Comparison of ENCODE assay signal across 8 mouse cellular contexts in the genomic region with DNA sequence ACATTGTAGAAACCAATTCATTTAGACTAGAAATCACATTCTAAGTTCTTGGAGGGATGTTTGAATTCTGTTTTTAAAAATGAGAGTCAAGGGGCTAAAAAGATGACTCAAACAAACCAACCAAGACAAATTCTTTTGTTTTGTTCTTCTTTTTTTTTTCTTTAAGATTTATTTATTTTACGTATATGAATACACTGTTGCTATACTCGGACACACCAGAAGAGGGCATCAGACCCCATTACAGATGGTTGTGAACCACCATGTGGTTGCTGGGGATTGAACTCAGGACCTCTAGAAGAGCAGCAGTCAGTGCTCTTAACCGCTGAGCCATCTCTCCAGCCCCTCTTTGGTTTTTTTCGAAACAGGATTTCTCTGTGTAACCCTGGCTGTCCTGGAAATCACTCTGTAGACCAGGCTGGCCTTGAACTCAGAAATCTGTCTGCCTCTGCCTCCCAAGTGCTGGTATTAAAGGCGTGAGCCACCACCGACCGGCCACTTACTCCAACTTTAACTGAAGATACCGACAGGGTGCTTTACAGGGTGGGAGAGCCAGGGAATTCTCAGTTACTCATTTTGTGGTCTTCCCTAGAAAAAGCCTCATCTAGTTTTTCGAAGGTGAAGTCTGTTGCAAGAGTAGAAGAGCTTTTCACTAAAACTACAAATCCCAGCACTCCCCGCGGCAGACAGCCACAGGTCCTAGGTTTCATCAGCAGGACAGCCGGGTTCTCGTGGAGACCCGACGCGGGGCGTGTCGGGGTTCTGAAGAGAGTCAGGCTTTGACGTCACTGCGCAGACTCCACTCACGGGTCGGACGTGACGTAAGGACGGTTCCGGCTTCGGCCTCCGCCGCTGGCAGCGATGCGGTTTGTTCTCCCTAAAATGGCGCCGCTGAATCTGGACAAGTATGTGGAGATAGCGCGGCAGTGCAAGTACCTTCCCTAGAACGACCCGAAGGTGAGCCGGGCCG. TPM values are rescaled to one million over a fixed set of nuclear protein-coding genes. Genes with fewer than 3 reads are reported as not detected.
DNase-seq lines count a peak whose midpoint lies in the region; ATAC-seq and TF ChIP-seq lines count a peak whose summit lies in the region.

No protein-coding gene starts in this region.

- peak overlapping the region; percentile 83 to 98 for H3K4me3 ChIP-seq in MEL (ENCODE audit: control insufficient read depth in 1 of 2, insufficient read depth in 1 of 2, low read depth in 2 of 2, low read length in 2 of 2)
- H3K4me3 ChIP-seq in cerebellum, adult 2 months (replicated peaks; ENCODE audit: insufficient read depth, low read depth, low read length): peak overlapping the region; percentile 81
- peak overlapping the region; percentile 59 for H3K4me3 ChIP-seq in forebrain, postnatal 0 days (ENCODE audit: low read depth, low read length)
- peak overlapping the region; percentile 78 for H3K4me3 ChIP-seq in lung, embryonic 15.5 days

- peaks cover 10 to 35% of the 10 kb centered on the region in 2 experiments for H3K4me1 ChIP-seq in MEL (ENCODE audit: control insufficient read depth in 1 of 2, insufficient read depth in 2 of 2, low read length in 2 of 2)
- peaks cover 5% of the 10 kb centered on the region; the same call in 1 of the 2 replicates for H3K4me1 ChIP-seq in cerebellum, adult 2 months (ENCODE audit: control insufficient read depth, insufficient read depth, low read length)
- peaks cover 13% of the 10 kb centered on the region; the same call in 1 of the 2 replicates for H3K4me1 ChIP-seq in forebrain, postnatal 0 days (ENCODE audit: insufficient read depth)
- peaks cover 21% of the 10 kb centered on the region for H3K4me1 ChIP-seq in lung, embryonic 15.5 days

- H3K9me3 ChIP-seq in MEL (replicated peaks; ENCODE audit: insufficient read depth, low read length): no peaks in the 10 kb centered on the region
- no peaks in the 10 kb centered on the region for H3K9me3 ChIP-seq in forebrain, postnatal 0 days (ENCODE audit: low read length)
- no peaks in the 10 kb centered on the region for H3K9me3 ChIP-seq in lung, embryonic 15.5 days

- no peaks in the 10 kb centered on the region for H3K27me3 ChIP-seq in MEL (ENCODE audit: control insufficient read depth in 1 of 2, insufficient read depth in 2 of 2, low read length in 2 of 2)
- H3K27me3 ChIP-seq in cerebellum, adult 2 months (ENCODE audit: control insufficient read depth, insufficient read depth, low read length): no peaks in the 10 kb centered on the region
- no peaks in the 10 kb centered on the region for H3K27me3 ChIP-seq in forebrain, postnatal 0 days (ENCODE audit: insufficient read depth, low read length)
- H3K27me3 ChIP-seq in lung, embryonic 15.5 days: no peaks in the 10 kb centered on the region

- TF ChIP-seq EP300 in MEL (IDR thresholded peaks at IDR 0.05; ENCODE audit: low read depth in 1 of 2, low read length in 2 of 2): no peak

- H3K27ac ChIP-seq in MEL (ENCODE audit: control insufficient read depth, low read depth, low read length): peak overlapping the region; percentile 81
- peak overlapping the region; percentile 58 for H3K27ac ChIP-seq in cerebellum, adult 2 months (ENCODE audit: insufficient read depth, low read length)
- peak overlapping the region; percentile 90 for H3K27ac ChIP-seq in forebrain, postnatal 0 days (ENCODE audit: low read depth, low read length)
- H3K27ac ChIP-seq in lung, embryonic 15.5 days: peak overlapping the region; percentile 86

- TF ChIP-seq CTCF in MEL (IDR thresholded peaks at IDR 0.05 in 2 of 3, conservative IDR thresholded peaks at IDR 0.05 in 1 of 3; ENCODE audit: control insufficient read depth in 1 of 3, insufficient read depth in 1 of 3, low read depth in 2 of 3, low read length in 3 of 3, poor library complexity in 1 of 3, severe bottlenecking in 1 of 3): peak; percentile 1 to 46 (median 38); a peak in 4 of 6 replicates
- TF ChIP-seq CTCF in cerebellum, adult 2 months (IDR thresholded peaks at IDR 0.05; ENCODE audit: borderline replicate concordance, insufficient read depth, low read depth, low read length): no peak
- peak; percentile 29 for TF ChIP-seq CTCF in forebrain, postnatal 0 days (IDR thresholded peaks at IDR 0.05; ENCODE audit: low read depth)

- peaks cover 40% of the 10 kb centered on the region for H3K79me2 ChIP-seq in MEL (ENCODE audit: control insufficient read depth, insufficient read depth, low read length, poor library complexity)

- DNase-seq in MEL (ENCODE audit: low read depth, low spot score): peak; percentile 100
- peak; percentile 97 to 99 for DNase-seq in cerebellum, adult 2 months
- peak; percentile 100 for DNase-seq in forebrain, postnatal 0 days
- peak; percentile 97 for DNase-seq in heart, postnatal 4 days
- DNase-seq in layer of hippocampus, adult 8-10 months (ENCODE audit: low spot score in 2 of 2): peak; percentile 98 to 99
- DNase-seq in ovary, adult 18-20 months (ENCODE audit: low spot score): peak; percentile 96
- peak; percentile 100 for DNase-seq in thymus, postnatal 0 days (ENCODE audit: low spot score)

- H3K36me3 ChIP-seq in MEL (ENCODE audit: control insufficient read depth in 1 of 2, insufficient read depth in 2 of 2, low read length in 2 of 2): peaks cover 0 to 47% of the 10 kb centered on the region in 2 experiments; a peak in 3 of 4 replicates
- 0 out of 2 replicates have a peak, but pooled peaks cover 10% of the 10 kb centered on the region for H3K36me3 ChIP-seq in forebrain, postnatal 0 days (ENCODE audit: insufficient read depth)
- peaks cover 10% of the 10 kb centered on the region; the same call in 1 of the 2 replicates for H3K36me3 ChIP-seq in lung, embryonic 15.5 days

- TF ChIP-seq POLR2A in MEL (IDR thresholded peaks at IDR 0.05; ENCODE audit: control insufficient read depth in 1 of 2, insufficient read depth in 1 of 2, low read depth in 1 of 2, low read length in 2 of 2, poor library complexity in 1 of 2): peak in 1 of 2 experiments; percentile 91; a peak in 2 of 4 replicates
- TF ChIP-seq POLR2A in cerebellum, adult 2 months (IDR thresholded peaks at IDR 0.05; ENCODE audit: borderline replicate concordance, insufficient read depth, low read length): peak; percentile 92

- peak overlapping the region; percentile 61; the same call in 1 of the 2 replicates for H3K4me2 ChIP-seq in forebrain, postnatal 0 days (ENCODE audit: low read depth)
- peak overlapping the region; percentile 41; the same call in 1 of the 2 replicates for H3K4me2 ChIP-seq in lung, embryonic 15.5 days

- TF ChIP-seq RAD21 in MEL (IDR thresholded peaks at IDR 0.05; ENCODE audit: low read depth, low read length): no peak

- 6% methylated on average over 39 of the region's 39 CpGs for WGBS in cerebellum, adult 2 months
- WGBS in forebrain, postnatal 0 days: 7% methylated on average over 39 of the region's 39 CpGs
- 5% methylated on average over 39 of the region's 39 CpGs for WGBS in lung, embryonic 15.5 days

- peak; percentile 99 for ATAC-seq in forebrain, postnatal 0 days
- peak; percentile 95 for ATAC-seq in lung, embryonic 15.5 days (ENCODE audit: borderline replicate concordance, extremely low read depth, low FRiP score, low TSS enrichment)

- peak overlapping the region; percentile 87 for H3K9ac ChIP-seq in MEL (ENCODE audit: control insufficient read depth, low read depth, low read length, poor library complexity, severe bottlenecking)
- H3K9ac ChIP-seq in forebrain, postnatal 0 days: peak overlapping the region; percentile 84
- H3K9ac ChIP-seq in lung, embryonic 15.5 days: peak overlapping the region; percentile 89

RNA-seq across cellular contexts. Expression of a gene that starts 2.1 kb away (rescaled TPM):
- total RNA-seq in MEL (2012; rRNA removed): 47.1 and 51.2 TPM in 2 replicates
- 10 to 100 TPM in 1 of 2 experiments, not detected in 1; 85.3 TPM for polyA plus RNA-seq in MEL (2012; ENCODE audit: insufficient read depth in 1 of 2, insufficient read length in 2 of 2, low read depth in 1 of 2, low replicate concordance in 2 of 2, missing spikeins in 1 of 2)
- 43.2 and 46.8 TPM in 2 replicates for polyA plus RNA-seq in cerebellum, adult 2 months (2012; rRNA removed)
- total RNA-seq in forebrain, postnatal 0 days (2014; rRNA removed): 15.6 and 19.4 TPM in 2 replicates
- polyA plus RNA-seq in forebrain, postnatal 0 days (2015; fragmentation: Nextera tagmentation; extraction: Ambion mirVana): 26.1 and 27.3 TPM in 2 replicates
- total RNA-seq in heart, postnatal 4 days (2021): 10 to 100 TPM; 16.2 to 18.4 TPM
- total RNA-seq in layer of hippocampus, adult 8-10 months (2022): 10 to 100 TPM; 36.7 to 46.4 (median 37.5) TPM
- 38.4 and 45.4 TPM in 2 replicates for polyA plus RNA-seq in lung, embryonic 15.5 days (2015; fragmentation: Nextera tagmentation; extraction: Ambion mirVana)
- 35.1 and 37.3 TPM in 2 replicates for polyA plus RNA-seq in thymus, postnatal 0 days (2015; fragmentation: Nextera tagmentation; extraction: Ambion mirVana)

RNA-seq across cellular contexts. Expression of a gene that starts 24.3 kb away (rescaled TPM):
- total RNA-seq in MEL (2012; rRNA removed): 40.2 and 43.7 TPM in 2 replicates
- polyA plus RNA-seq in MEL (2012; ENCODE audit: insufficient read depth in 1 of 2, insufficient read length in 2 of 2, low read depth in 1 of 2, low replicate concordance in 2 of 2, missing spikeins in 1 of 2): 100 to 1,000 TPM in 1 of 2 experiments, 10 to 100 TPM in 1; 49.7 to 101 TPM
- 71.4 and 77.5 TPM in 2 replicates for polyA plus RNA-seq in cerebellum, adult 2 months (2012; rRNA removed)
- total RNA-seq in forebrain, postnatal 0 days (2014; rRNA removed): 130 and 140 TPM in 2 replicates
- polyA plus RNA-seq in forebrain, postnatal 0 days (2015; fragmentation: Nextera tagmentation; extraction: Ambion mirVana): 111 and 120 TPM in 2 replicates
- 10 to 100 TPM; 56.9 to 61.8 TPM for total RNA-seq in heart, postnatal 4 days (2021)
- total RNA-seq in layer of hippocampus, adult 8-10 months (2022): 10 to 100 TPM; 72.9 to 81.7 (median 77.2) TPM
- polyA plus RNA-seq in lung, embryonic 15.5 days (2015; fragmentation: Nextera tagmentation; extraction: Ambion mirVana): 93.2 and 94.1 TPM in 2 replicates
- 86.1 and 106 TPM in 2 replicates for polyA plus RNA-seq in thymus, postnatal 0 days (2015; fragmentation: Nextera tagmentation; extraction: Ambion mirVana)

RNA-seq across cellular contexts. Expression of a gene that starts 30.0 kb away (rescaled TPM):
- total RNA-seq in MEL (2012; rRNA removed): 914 and 1,250 TPM in 2 replicates
- 100 to 1,000 TPM; 147 to 649 TPM for polyA plus RNA-seq in MEL (2012; ENCODE audit: insufficient read depth in 1 of 2, insufficient read length in 2 of 2, low read depth in 1 of 2, low replicate concordance in 2 of 2, missing spikeins in 1 of 2)
- 226 and 249 TPM in 2 replicates for polyA plus RNA-seq in cerebellum, adult 2 months (2012; rRNA removed)
- total RNA-seq in forebrain, postnatal 0 days (2014; rRNA removed): 243 and 295 TPM in 2 replicates
- polyA plus RNA-seq in forebrain, postnatal 0 days (2015; fragmentation: Nextera tagmentation; extraction: Ambion mirVana): 292 and 294 TPM in 2 replicates
- total RNA-seq in heart, postnatal 4 days (2021): 100 to 1,000 TPM; 417 to 448 TPM
- total RNA-seq in layer of hippocampus, adult 8-10 months (2022): 100 to 1,000 TPM; 196 to 459 (median 340) TPM
- 1,024 and 1,028 TPM in 2 replicates for polyA plus RNA-seq in lung, embryonic 15.5 days (2015; fragmentation: Nextera tagmentation; extraction: Ambion mirVana)
- polyA plus RNA-seq in thymus, postnatal 0 days (2015; fragmentation: Nextera tagmentation; extraction: Ambion mirVana): 347 and 475 TPM in 2 replicates

RNA-seq across cellular contexts. Expression of a gene that starts 31.0 kb away (rescaled TPM):
- 0.08 TPM in 1 of 2 replicates, not detected in the other for total RNA-seq in MEL (2012; rRNA removed)
- polyA plus RNA-seq in MEL (2012; ENCODE audit: insufficient read depth in 1 of 2, insufficient read length in 2 of 2, low read depth in 1 of 2, low replicate concordance in 2 of 2, missing spikeins in 1 of 2): under 1 TPM in 1 of 2 experiments, not detected in 1; 0.10 TPM
- not detected in 2 replicates for polyA plus RNA-seq in cerebellum, adult 2 months (2012; rRNA removed)
- total RNA-seq in forebrain, postnatal 0 days (2014; rRNA removed): 0.08 and 0.24 TPM in 2 replicates
- polyA plus RNA-seq in forebrain, postnatal 0 days (2015; fragmentation: Nextera tagmentation; extraction: Ambion mirVana): 0.15 TPM in 1 of 2 replicates, not detected in the other
- total RNA-seq in heart, postnatal 4 days (2021): not detected
- total RNA-seq in layer of hippocampus, adult 8-10 months (2022): not detected
- polyA plus RNA-seq in lung, embryonic 15.5 days (2015; fragmentation: Nextera tagmentation; extraction: Ambion mirVana): not detected in 2 replicates
- 0.08 TPM in 1 of 2 replicates, not detected in the other for polyA plus RNA-seq in thymus, postnatal 0 days (2015; fragmentation: Nextera tagmentation; extraction: Ambion mirVana)

RNA-seq across cellular contexts. Expression of a gene that starts 46.8 kb away (rescaled TPM):
- 62.4 and 65.0 TPM in 2 replicates for total RNA-seq in MEL (2012; rRNA removed)
- 100 to 1,000 TPM in 1 of 2 experiments, 10 to 100 TPM in 1; 96.7 to 174 TPM for polyA plus RNA-seq in MEL (2012; ENCODE audit: insufficient read depth in 1 of 2, insufficient read length in 2 of 2, low read depth in 1 of 2, low replicate concordance in 2 of 2, missing spikeins in 1 of 2)
- polyA plus RNA-seq in cerebellum, adult 2 months (2012; rRNA removed): 49.4 and 52.8 TPM in 2 replicates
- 106 and 108 TPM in 2 replicates for total RNA-seq in forebrain, postnatal 0 days (2014; rRNA removed)
- 59.4 and 94.1 TPM in 2 replicates for polyA plus RNA-seq in forebrain, postnatal 0 days (2015; fragmentation: Nextera tagmentation; extraction: Ambion mirVana)
- 10 to 100 TPM; 53.5 to 59.8 TPM for total RNA-seq in heart, postnatal 4 days (2021)
- total RNA-seq in layer of hippocampus, adult 8-10 months (2022): 100 to 1,000 TPM in 2 of 4 experiments, 10 to 100 TPM in 2; 84.9 to 115 (median 99.1) TPM
- polyA plus RNA-seq in lung, embryonic 15.5 days (2015; fragmentation: Nextera tagmentation; extraction: Ambion mirVana): 81.4 and 85.9 TPM in 2 replicates
- 64.4 and 79.7 TPM in 2 replicates for polyA plus RNA-seq in thymus, postnatal 0 days (2015; fragmentation: Nextera tagmentation; extraction: Ambion mirVana)

Comparison
In these comparisons a context has a peak if more than half of its experiments do, and no peak if none do; other contexts are left out.
1. Peak in every context shown above with its lines: DNase-seq, ATAC-seq, H3K4me3 ChIP-seq and H3K27ac ChIP-seq.